Mouse (Mus musculus) lung, postnatal 0 days (tissue): ENCODE measurements around the gene AI464131.

ENCODE experiments used
- CTCF ChIP-seq: IDR thresholded peaks from 2 replicates; pipeline ENCODE4 v1.5.1; 2016; ENCODE audit warnings: antibody characterized with exemption, mild to moderate bottlenecking
- EP300 ChIP-seq: IDR thresholded peaks from 2 replicates; pipeline ENCODE4 v1.6.1; 2016; ENCODE audit warnings: antibody characterized with exemption, mild to moderate bottlenecking, control low read depth

DNA sequence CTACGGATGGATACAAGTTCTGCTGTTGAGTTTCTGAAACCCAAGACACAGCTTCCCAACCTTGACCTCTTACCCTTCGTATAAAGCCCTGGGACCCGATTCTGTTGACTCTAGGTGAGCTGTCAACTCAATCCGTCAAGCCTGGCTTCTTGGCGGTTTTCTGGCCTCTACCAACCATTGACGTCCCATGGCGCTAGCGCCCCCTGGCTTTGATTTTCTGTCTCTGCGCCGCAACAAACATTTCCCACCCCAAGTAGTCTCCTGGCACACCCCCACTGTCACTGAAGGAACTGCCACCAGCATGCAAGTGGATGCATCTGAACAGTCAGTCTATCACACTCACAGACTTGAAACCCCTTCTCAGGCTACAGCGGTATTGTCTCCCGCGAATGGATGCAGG lies 3.3 kb upstream of the AI464131 start:
- TF ChIP-seq CTCF, result peak; percentile 76
- TF ChIP-seq EP300, result no peak
